9 mouse cellular contexts compared by ENCODE assay signal in genomic region chr4:120855360-120856060, GRCm38 (mm10). TPM values are rescaled to one million over a fixed set of nuclear protein-coding genes. Genes with fewer than 3 reads are reported as not detected.
DNase-seq lines count a peak whose midpoint lies in the region; ATAC-seq and TF ChIP-seq lines count a peak whose summit lies in the region.
"Had no signal": no experiment of that assay in that cellular context is flagged by ENCODE, and none has a peak within 500 bp of the region (broad histone marks: within the 10 kb centered on the region; RNA-seq: fewer than 3 reads in every experiment).

No protein-coding gene starts in this region.

- no peak overlapping the region for H3K9ac ChIP-seq in heart, postnatal 0 days (replicated peaks; ENCODE audit: low read depth, low read length)
- peak overlapping the region; percentile 62; the same call in 1 of the 2 replicates for H3K9ac ChIP-seq in embryonic facial prominence, embryonic 12.5 days
- peak overlapping the region; percentile 86 for H3K9ac ChIP-seq in hindbrain, embryonic 16.5 days (ENCODE audit: low read depth, low read length)
- H3K9ac ChIP-seq in midbrain, embryonic 13.5 days (replicated peaks), result peak overlapping the region; percentile 76

- peak overlapping the region; percentile 56; the same call in 1 of the 2 replicates for H3K4me3 ChIP-seq in heart, postnatal 0 days (ENCODE audit: low read depth, low read length)
- peak overlapping the region; percentile 58 for H3K4me3 ChIP-seq in embryonic facial prominence, embryonic 12.5 days
- H3K4me3 ChIP-seq in hindbrain, embryonic 16.5 days (ENCODE audit: low read length), result peak overlapping the region; percentile 75
- peak overlapping the region; percentile 65 for H3K4me3 ChIP-seq in midbrain, embryonic 13.5 days (replicated peaks)

- 0 out of 2 replicates have a peak, but pooled peaks cover 5% of the 10 kb centered on the region for H3K4me1 ChIP-seq in heart, postnatal 0 days (ENCODE audit: control insufficient read depth, insufficient read depth)
- H3K4me1 ChIP-seq in embryonic facial prominence, embryonic 12.5 days, result 0 out of 2 replicates have a peak, but pooled peaks cover 2% of the 10 kb centered on the region
- peaks cover 16% of the 10 kb centered on the region for H3K4me1 ChIP-seq in hindbrain, embryonic 16.5 days (ENCODE audit: control insufficient read depth, insufficient read depth, low read depth, low read length)
- peaks cover 21% of the 10 kb centered on the region for H3K4me1 ChIP-seq in midbrain, embryonic 13.5 days (replicated peaks)

- TF ChIP-seq CTCF in heart, postnatal 0 days (IDR thresholded peaks at IDR 0.05; ENCODE audit: low read depth), result no peak

- H3K27ac ChIP-seq in heart, postnatal 0 days (ENCODE audit: low read depth), result no peak overlapping the region
- H3K27ac ChIP-seq in embryonic facial prominence, embryonic 12.5 days, result no peak overlapping the region
- peak overlapping the region; percentile 73 for H3K27ac ChIP-seq in hindbrain, embryonic 16.5 days (ENCODE audit: low read depth, low read length)
- H3K27ac ChIP-seq in midbrain, embryonic 13.5 days, result no peak overlapping the region

- TF ChIP-seq EP300 in heart, postnatal 0 days (IDR thresholded peaks at IDR 0.05; ENCODE audit: low read depth), result no peak

- DNase-seq in heart, postnatal 0 days (ENCODE audit: low spot score), result no peak
- DNase-seq in heart, postnatal 4 days, result no peak
- DNase-seq in adrenal gland, adult (ENCODE audit: inconsistent age in 2 of 2, low spot score in 1 of 2), result no peak
- DNase-seq in ovary, adult 18-20 months (ENCODE audit: low spot score), result no peak
- no peak for DNase-seq in B cell, adult 2 months

- H3K4me2 ChIP-seq in heart, postnatal 0 days (ENCODE audit: low read depth, low read length), result peak overlapping the region; percentile 90
- peak overlapping the region; percentile 99 for H3K4me2 ChIP-seq in embryonic facial prominence, embryonic 12.5 days (replicated peaks)
- H3K4me2 ChIP-seq in hindbrain, embryonic 16.5 days (ENCODE audit: low read length), result peak overlapping the region; percentile 67
- H3K4me2 ChIP-seq in midbrain, embryonic 13.5 days (replicated peaks), result peak overlapping the region; percentile 85

- H3K9me3 ChIP-seq in heart, postnatal 0 days (replicated peaks; ENCODE audit: control insufficient read depth, low read length), result peaks cover 6% of the 10 kb centered on the region; the same call in 1 of the 2 replicates
- no peaks in the 10 kb centered on the region for H3K9me3 ChIP-seq in embryonic facial prominence, embryonic 12.5 days
- H3K9me3 ChIP-seq in hindbrain, embryonic 16.5 days (ENCODE audit: control insufficient read depth, low read length), result no peaks in the 10 kb centered on the region
- H3K9me3 ChIP-seq in midbrain, embryonic 13.5 days, result no peaks in the 10 kb centered on the region

- 48% methylated on average over 7 of the region's 7 CpGs for WGBS in heart, postnatal 0 days
- WGBS in embryonic facial prominence, embryonic 12.5 days, result 20% methylated on average over 7 of the region's 7 CpGs
- WGBS in hindbrain, embryonic 16.5 days, result 16% methylated on average over 7 of the region's 7 CpGs
- WGBS in midbrain, embryonic 13.5 days, result 13% methylated on average over 7 of the region's 7 CpGs

- H3K36me3 ChIP-seq in heart, postnatal 0 days (replicated peaks; ENCODE audit: control insufficient read depth, insufficient read depth, low read length), result no peaks in the 10 kb centered on the region
- H3K36me3 ChIP-seq in embryonic facial prominence, embryonic 12.5 days, result no peaks in the 10 kb centered on the region
- no peaks in the 10 kb centered on the region for H3K36me3 ChIP-seq in hindbrain, embryonic 16.5 days (ENCODE audit: control insufficient read depth, insufficient read depth, low read length)
- H3K36me3 ChIP-seq in midbrain, embryonic 13.5 days, result no peaks in the 10 kb centered on the region

- ATAC-seq in heart, postnatal 0 days (ENCODE audit: insufficient read depth, low read depth), result no peak
- ATAC-seq in embryonic facial prominence, embryonic 12.5 days (ENCODE audit: insufficient number of reproducible peaks, insufficient read depth, low FRiP score, low TSS enrichment), result no peak
- peak; percentile 4; the same call in 1 of the 2 replicates for ATAC-seq in hindbrain, embryonic 16.5 days
- no peak for ATAC-seq in midbrain, embryonic 13.5 days

- peaks cover 44% of the 10 kb centered on the region for H3K27me3 ChIP-seq in heart, postnatal 0 days (ENCODE audit: control insufficient read depth, insufficient read depth, low read length)
- H3K27me3 ChIP-seq in embryonic facial prominence, embryonic 12.5 days, result peaks cover 51% of the 10 kb centered on the region
- no peaks in the 10 kb centered on the region for H3K27me3 ChIP-seq in hindbrain, embryonic 16.5 days (replicated peaks; ENCODE audit: control insufficient read depth, insufficient read depth, low read length)
- peaks cover 35% of the 10 kb centered on the region for H3K27me3 ChIP-seq in midbrain, embryonic 13.5 days

RNA-seq across cellular contexts. Expression of gene Rims3, which starts 0.9 kb away (rescaled TPM):
- 0.04 TPM in 2 replicates for total RNA-seq in heart, postnatal 0 days (2014; rRNA removed; ENCODE audit: low replicate concordance)
- polyA plus RNA-seq in heart, postnatal 0 days (2015; fragmentation: Nextera tagmentation; extraction: Ambion mirVana), result 0.05 and 0.10 TPM in 2 replicates
- under 1 TPM; 0.21 to 0.29 TPM for total RNA-seq in heart, postnatal 4 days (2021)
- polyA plus RNA-seq in embryonic facial prominence, embryonic 12.5 days (2016; fragmentation: Nextera tagmentation; extraction: Ambion mirVana), result 3.8 and 4.2 TPM in 2 replicates
- 24.0 and 28.6 TPM in 2 replicates for polyA plus RNA-seq in hindbrain, embryonic 16.5 days (2015; fragmentation: Nextera tagmentation; extraction: Ambion mirVana)
- 9.8 and 11.0 TPM in 2 replicates for polyA plus RNA-seq in midbrain, embryonic 13.5 days (2015; fragmentation: Nextera tagmentation; extraction: Ambion mirVana)
- total RNA-seq: MEL had no signal

RNA-seq across cellular contexts. Expression of gene Nfyc, which starts 24.1 kb away (rescaled TPM):
- total RNA-seq in heart, postnatal 0 days (2014; rRNA removed; ENCODE audit: low replicate concordance), result 165 and 174 TPM in 2 replicates
- polyA plus RNA-seq in heart, postnatal 0 days (2015; fragmentation: Nextera tagmentation; extraction: Ambion mirVana), result 84.4 and 91.1 TPM in 2 replicates
- total RNA-seq in heart, postnatal 4 days (2021), result 10 to 100 TPM; 90.3 to 96.0 TPM
- 106 and 117 TPM in 2 replicates for polyA plus RNA-seq in embryonic facial prominence, embryonic 12.5 days (2016; fragmentation: Nextera tagmentation; extraction: Ambion mirVana)
- polyA plus RNA-seq in hindbrain, embryonic 16.5 days (2015; fragmentation: Nextera tagmentation; extraction: Ambion mirVana), result 75.8 and 86.0 TPM in 2 replicates
- polyA plus RNA-seq in midbrain, embryonic 13.5 days (2015; fragmentation: Nextera tagmentation; extraction: Ambion mirVana), result 87.1 and 88.8 TPM in 2 replicates
